Mouse (Mus musculus) limb, embryonic 14.5 days (tissue): ENCODE measurements around the gene Rasgrf1. TPM values are rescaled to one million over a fixed set of nuclear protein-coding genes. Genes with fewer than 3 reads are reported as not detected.

ENCODE experiments used
- ATAC-seq: fragments of 200-750 bp; cut with Nextera tagmentation; 2 replicates; pipeline ENCODE4 v1.8.0; 2017; ENCODE audit warnings: low read depth, moderate number of reproducible peaks, moderate TSS enrichment; ENCODE audit not compliant: low FRiP score
- DNase-seq: peaks from one replicate; pipeline ENCODE4 v3.0.0-alpha.2; 2015; ENCODE audit warnings: low spot score
- H3K27ac ChIP-seq: fragments of 300-500 bp; sonication (generic); replicated peaks from 2 replicates; pipeline ENCODE4 v1.5.1; 2014; ENCODE audit warnings: low read depth, mild to moderate bottlenecking, low read length, moderate library complexity, mixed read lengths
- H3K27me3 ChIP-seq: fragments of 300-500 bp; sonication (generic); 2 replicates; pipeline ENCODE4 v1.6.1; 2014; ENCODE audit warnings: low read length, mixed read lengths; ENCODE audit not compliant: control insufficient read depth, insufficient read depth
- H3K36me3 ChIP-seq: fragments of 300-500 bp; sonication (generic); 2 replicates; pipeline ENCODE4 v1.6.1; 2014; ENCODE audit warnings: mild to moderate bottlenecking, low read length, moderate library complexity, mixed read lengths; ENCODE audit not compliant: control insufficient read depth, insufficient read depth
- H3K4me1 ChIP-seq: fragments of 300-500 bp; sonication (generic); 2 replicates; pipeline ENCODE4 v1.6.1; 2014; ENCODE audit warnings: antibody characterized with exemption, low read length, mixed read lengths; ENCODE audit not compliant: control insufficient read depth, insufficient read depth
- H3K4me2 ChIP-seq: fragments of 300-500 bp; sonication (generic); replicated peaks from 2 replicates; pipeline ENCODE4 v1.6.1; 2014; ENCODE audit warnings: low read depth, mild to moderate bottlenecking, low read length, moderate library complexity; ENCODE audit not compliant: severe bottlenecking
- H3K4me3 ChIP-seq: fragments of 300-500 bp; sonication (generic); replicated peaks from 2 replicates; pipeline ENCODE4 v1.5.1; 2014; ENCODE audit warnings: low read length
- H3K9ac ChIP-seq: fragments of 300-500 bp; sonication (generic); 2 replicates; pipeline ENCODE4 v1.6.1; 2014; ENCODE audit warnings: mild to moderate bottlenecking, low read depth, low read length, moderate library complexity; ENCODE audit not compliant: severe bottlenecking
- H3K9me3 ChIP-seq: fragments of 300-500 bp; sonication (generic); 2 replicates; pipeline ENCODE4 v1.6.1; 2016; ENCODE audit warnings: low read length; ENCODE audit not compliant: control insufficient read depth
- POLR2A ChIP-seq: fragments of 200-500 bp; IDR thresholded peaks from 2 replicates; pipeline ENCODE4 v1.8.0; 2012; ENCODE audit warnings: inconsistent platforms, mild to moderate bottlenecking, moderate library complexity, borderline replicate concordance; ENCODE audit not compliant: insufficient read depth, insufficient read length; ENCODE audit errors: extremely low read depth
- WGBS: fragments of 180-500 bp; shearing (Covaris S2); extraction: QIAGEN DNeasy Blood & Tissue Kit; methylation state at CpG from one replicate; pipeline ENCODE4 v1.1.7; 2014; 5-methylcytosine and 5-hydroxymethylcytosine counted together
- polyA plus RNA-seq, 2 experiments: library from polyadenylated mRNA; depleted of rRNA in 1 of 2; stranded (reverse) in 1 of 2; unstranded in 1 of 2; fragments of >200 nt; fragmentation: Nextera tagmentation in 1 of 2; extraction: Ambion mirVana in 1 of 2; gene quantifications; 2 replicates each; pipeline versions ENCODE4 v1.2.1 to v1.2.3; 2012 to 2014

Rasgrf1 gene
- polyA plus RNA-seq, 2 experiments, result 0.55 to 1.1 TPM

DNA sequence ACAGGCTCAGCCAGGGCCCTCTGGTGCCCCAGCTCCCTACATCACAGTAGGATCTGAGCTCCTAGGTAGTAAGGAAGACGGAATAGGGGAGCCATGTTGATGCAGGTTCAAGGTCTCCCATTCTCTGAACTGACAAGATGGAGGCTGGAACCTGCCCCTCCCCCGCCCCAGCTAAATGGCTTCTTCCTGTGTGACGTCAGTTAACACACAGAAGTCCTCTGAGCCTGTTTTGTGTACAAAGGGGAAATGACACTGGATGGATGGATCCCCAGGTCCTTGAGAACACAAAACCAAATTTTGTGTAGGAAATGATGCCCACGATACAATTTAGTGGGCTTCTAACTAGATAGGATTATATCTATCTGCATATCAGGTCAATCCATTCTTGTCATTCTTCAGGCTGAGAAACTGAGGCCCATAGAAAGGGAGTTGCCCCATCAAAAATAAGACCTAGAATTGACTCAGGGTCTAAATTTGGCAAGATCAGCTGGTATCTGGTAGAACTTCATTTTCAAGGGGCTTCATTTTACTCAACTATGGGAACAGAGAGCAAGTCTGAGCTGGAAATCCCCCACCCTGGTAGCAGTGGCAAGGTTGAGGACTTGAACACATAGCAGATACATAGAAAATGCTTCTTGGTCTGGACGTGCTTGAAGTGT is 2.3 kb downstream of the Rasgrf1 start:
- WGBS, result 66% methylated on average over 5 of the region's 5 CpGs

DNA sequence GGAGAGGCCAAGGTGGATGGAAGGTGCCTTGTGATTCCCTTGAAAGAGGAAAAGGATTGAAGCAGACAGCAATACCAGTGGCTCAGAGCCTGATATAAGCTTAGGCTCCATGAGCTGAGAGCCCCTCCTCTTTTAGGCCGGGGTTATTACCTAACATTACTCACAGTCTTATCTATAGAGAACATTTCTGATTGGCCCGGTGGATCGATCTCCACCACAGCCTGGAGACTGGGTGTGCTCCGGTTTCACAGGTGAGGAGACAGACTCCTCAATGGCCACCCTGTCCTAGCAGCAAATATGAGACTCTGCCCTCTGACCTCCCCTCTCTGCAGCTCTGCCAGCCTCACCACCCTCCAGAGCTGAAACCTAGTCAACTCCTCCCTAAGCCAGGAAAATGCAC is 3.4 kb downstream of the Rasgrf1 start:
- H3K4me2 ChIP-seq, result no peak overlapping the region
- H3K4me1 ChIP-seq, result peaks cover 6% of the 10 kb centered on the region; the same call in 1 of the 2 replicates
- H3K9ac ChIP-seq, result no peak overlapping the region
- DNase-seq (no peak), ATAC-seq (no peak)
- TF ChIP-seq POLR2A, result no peak
- no peak overlapping the region for H3K27ac ChIP-seq
- H3K4me3 ChIP-seq, result no peak overlapping the region
- peaks cover 52% of the 10 kb centered on the region for H3K27me3 ChIP-seq
- WGBS, result 58% methylated on average over 4 of the region's 4 CpGs
- H3K36me3 ChIP-seq, result no peaks in the 10 kb centered on the region
- H3K9me3 ChIP-seq, result no peaks in the 10 kb centered on the region

More for the DNA sequence above, 2.3 kb downstream of the Rasgrf1 start:
- H3K4me1 ChIP-seq, result peaks cover 6% of the 10 kb centered on the region; the same call in 1 of the 2 replicates
- H3K27me3 ChIP-seq, result peaks cover 64% of the 10 kb centered on the region
- no peak overlapping the region for H3K9ac ChIP-seq
- H3K4me2 ChIP-seq, result no peak overlapping the region
- H3K9me3 ChIP-seq, result no peaks in the 10 kb centered on the region
- ATAC-seq (no peak), DNase-seq (no peak)
- no peak overlapping the region for H3K27ac ChIP-seq
- H3K4me3 ChIP-seq, result no peak overlapping the region
- no peaks in the 10 kb centered on the region for H3K36me3 ChIP-seq
- TF ChIP-seq POLR2A, result no peak

DNA sequence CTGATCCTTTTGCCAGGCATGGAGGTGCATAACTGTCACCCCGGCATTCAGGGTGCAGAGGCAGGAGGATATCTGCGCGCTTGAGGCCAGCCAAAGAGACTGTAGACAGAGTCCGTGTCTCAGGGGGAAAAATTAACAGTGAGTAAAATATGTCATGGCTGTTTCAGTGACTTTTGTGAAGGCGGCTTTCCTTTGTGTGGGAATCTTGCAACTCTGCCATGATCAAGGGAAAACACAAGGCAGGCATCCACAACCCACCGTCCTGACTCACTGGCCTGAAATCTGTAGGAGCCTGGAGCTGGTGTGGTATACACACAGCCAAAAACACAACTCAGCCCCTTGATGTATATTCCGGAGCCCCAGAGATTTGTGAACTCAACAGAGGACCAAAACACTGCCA is 6.8 kb downstream of the Rasgrf1 start:
- H3K36me3 ChIP-seq, result no peaks in the 10 kb centered on the region
- DNase-seq (no peak), ATAC-seq (no peak)
- no peaks in the 10 kb centered on the region for H3K9me3 ChIP-seq
- no peak overlapping the region for H3K27ac ChIP-seq
- peaks cover 20% of the 10 kb centered on the region for H3K27me3 ChIP-seq
- TF ChIP-seq POLR2A, result no peak
- H3K4me1 ChIP-seq, result no peaks in the 10 kb centered on the region
- H3K4me2 ChIP-seq, result no peak overlapping the region
- 86% methylated on average over 7 of the region's 7 CpGs for WGBS
- H3K4me3 ChIP-seq, result no peak overlapping the region
- H3K9ac ChIP-seq, result no peak overlapping the region

DNA sequence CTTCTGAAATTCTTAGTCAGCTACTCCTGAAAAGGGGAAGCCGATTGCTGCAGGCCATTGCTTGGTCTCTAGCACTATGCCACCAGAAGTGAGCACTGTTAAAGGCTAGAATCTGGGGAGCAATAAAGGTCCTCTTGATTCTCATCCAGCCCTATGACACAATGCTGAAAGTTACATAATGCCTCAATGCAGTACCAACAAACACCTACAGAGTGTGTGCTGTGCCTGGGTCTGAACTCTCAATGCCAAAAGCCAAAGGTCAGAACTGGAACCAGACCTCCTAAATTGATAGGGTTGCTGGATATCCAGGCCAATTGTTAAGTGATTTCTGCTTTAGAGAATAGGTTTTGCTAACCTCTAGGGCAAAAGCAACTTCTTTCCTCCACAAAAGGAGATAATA is 7.7 kb downstream of the Rasgrf1 start:
- H3K27me3 ChIP-seq, result peaks cover 10% of the 10 kb centered on the region

DNA sequence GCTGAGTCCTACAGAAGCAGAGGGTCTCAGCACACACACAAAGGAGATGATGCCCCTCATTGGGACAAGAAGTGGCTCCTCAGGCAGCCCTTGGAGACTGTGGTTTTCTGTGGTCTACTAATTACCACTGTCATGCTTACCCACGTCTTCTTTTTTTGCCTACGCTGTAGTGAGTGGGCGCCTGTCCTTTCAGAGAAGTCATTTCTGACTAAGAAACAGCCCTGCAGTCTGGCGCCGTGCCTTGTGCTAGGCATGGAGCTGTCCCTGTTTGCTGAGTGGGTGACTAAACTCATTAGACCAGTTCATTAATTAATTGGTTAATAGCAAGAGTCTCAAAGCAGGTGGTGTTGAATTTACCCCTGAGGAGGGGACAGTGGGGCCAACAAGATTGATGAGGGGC is 9.1 kb downstream of the Rasgrf1 start:
- ATAC-seq, result no peak

More for the DNA sequence above, 7.7 kb downstream of the Rasgrf1 start:
- Histone ChIP-seq H3K9me3 (no peaks in the 10 kb centered on the region), H3K9ac (no peak overlapping the region), H3K4me3 (no peak overlapping the region), H3K4me2 (no peak overlapping the region), H3K4me1 (no peaks in the 10 kb centered on the region), H3K27ac (no peak overlapping the region), H3K36me3 (no peaks in the 10 kb centered on the region)
- WGBS, result 67% methylated on average over 1 of the region's 1 CpGs
- TF ChIP-seq POLR2A, result no peak
- DNase-seq, result no peak
- no peak for ATAC-seq

More for the DNA sequence above, 9.1 kb downstream of the Rasgrf1 start:
- no peak for DNase-seq
- H3K27me3 ChIP-seq, result no peaks in the 10 kb centered on the region; the same call in 1 of the 2 replicates
- no peak overlapping the region for H3K4me2 ChIP-seq
- TF ChIP-seq POLR2A, result no peak
- no peaks in the 10 kb centered on the region for H3K36me3 ChIP-seq
- no peak overlapping the region for H3K9ac ChIP-seq
- H3K4me1 ChIP-seq, result no peaks in the 10 kb centered on the region
- H3K27ac ChIP-seq, result no peak overlapping the region
- H3K4me3 ChIP-seq, result no peak overlapping the region
- no peaks in the 10 kb centered on the region for H3K9me3 ChIP-seq
- 82% methylated on average over 5 of the region's 5 CpGs for WGBS
